Mouse (Mus musculus) small intestine, adult 2 months (tissue): ENCODE measurements around the gene Mrpl43.

Experiments
- CTCF ChIP-seq: fragments of 200-500 bp; IDR thresholded peaks from 2 replicates; pipeline ENCODE4 v1.5.1; 2012; ENCODE audit warnings: low read depth, mild to moderate bottlenecking, control low read depth, inconsistent platforms, low read length, moderate library complexity, mixed read lengths; ENCODE audit not compliant: insufficient replicate concordance, insufficient read length; ENCODE audit errors: extremely low read depth
- POLR2A ChIP-seq: fragments of 200-500 bp; IDR thresholded peaks from 2 replicates; pipeline ENCODE4 v1.6.1; 2012; ENCODE audit warnings: low read depth, mild to moderate bottlenecking, control low read depth, inconsistent platforms, low read length, moderate library complexity

GRCm38 (mm10) chr19:44968329-44968728 lies 37.9 kb downstream of the Mrpl43 start:
- no peak for TF ChIP-seq CTCF
- TF ChIP-seq POLR2A: no peak
